Mouse (Mus musculus): ENCODE data around the gene Tex11.
"Not testable (repeated sequence)": the region's sequence is repeated elsewhere in the genome, so short reads cannot be mapped to it uniquely, and the experiment has no call there.

Gene Tex11

DNA sequence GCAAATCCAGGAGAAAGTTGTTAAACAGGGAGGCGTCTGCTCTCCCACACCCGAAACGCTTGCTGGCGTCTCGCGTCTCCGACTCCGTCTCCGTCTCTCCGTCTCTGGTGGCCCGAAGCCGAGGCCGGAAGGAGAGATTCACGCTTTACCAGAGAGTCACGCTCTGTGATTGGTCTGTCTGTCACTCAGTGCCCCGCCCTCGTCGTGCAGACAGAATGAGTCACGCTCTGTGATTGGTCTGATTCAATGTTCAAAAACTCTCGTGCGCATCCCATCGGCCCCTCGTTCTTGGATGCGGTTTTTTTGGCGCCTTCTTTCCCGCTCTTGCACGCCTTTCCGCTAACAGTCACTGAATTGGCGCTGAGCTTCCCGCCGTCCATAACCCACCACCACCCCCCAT lies at the start of gene Tex11:
TSS of gene Tex11 (minus strand) at position 127 of the 400 bp plus-strand sequence.
- DNase-seq: no peak

DNA sequence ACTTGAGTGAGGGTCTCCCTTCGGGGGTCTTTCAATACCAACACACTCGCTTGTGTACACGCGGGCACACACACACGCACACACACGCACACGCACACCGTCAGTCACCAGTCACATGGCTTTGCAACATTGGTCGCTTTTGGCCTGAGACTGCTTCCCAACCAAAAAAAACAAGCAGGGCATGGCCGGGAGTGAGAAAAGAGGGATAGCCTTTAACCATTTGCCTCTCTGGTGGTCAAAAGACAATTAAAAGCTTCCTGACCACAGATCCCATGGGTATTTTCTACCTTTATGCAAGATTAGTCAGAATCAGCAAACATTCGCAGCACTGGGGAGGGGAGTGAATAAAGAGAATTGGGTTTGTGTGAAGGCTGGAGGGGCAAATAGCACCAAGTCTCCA lies 26.5 kb upstream of the Tex11 start, which contains the start of gene Slc7a3:
TSS of gene Slc7a3 (minus strand) at position 101 of the 400 bp plus-strand sequence.
- DNase-seq: no peak

DNA sequence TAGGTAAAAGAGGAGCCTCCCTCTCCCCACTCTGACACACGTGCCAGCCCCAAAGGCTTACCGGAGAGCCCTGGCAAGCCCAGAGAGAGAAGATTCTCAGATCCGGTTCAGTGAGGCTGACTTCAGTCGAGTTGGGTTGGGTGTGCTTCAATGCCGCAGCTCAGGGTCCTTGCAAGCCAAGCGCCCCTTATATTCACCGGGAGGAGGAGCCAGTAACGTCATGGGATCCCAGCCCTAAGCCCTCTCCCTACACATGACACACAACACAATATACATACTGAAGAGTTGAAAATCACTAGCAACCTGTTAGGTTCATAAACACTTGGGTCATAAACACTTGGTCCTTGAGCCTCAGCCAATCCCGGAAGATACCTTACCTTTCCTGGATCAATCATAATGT lies 25.7 kb upstream of the Tex11 start:
- DNase-seq: not testable (repeated sequence)

DNA sequence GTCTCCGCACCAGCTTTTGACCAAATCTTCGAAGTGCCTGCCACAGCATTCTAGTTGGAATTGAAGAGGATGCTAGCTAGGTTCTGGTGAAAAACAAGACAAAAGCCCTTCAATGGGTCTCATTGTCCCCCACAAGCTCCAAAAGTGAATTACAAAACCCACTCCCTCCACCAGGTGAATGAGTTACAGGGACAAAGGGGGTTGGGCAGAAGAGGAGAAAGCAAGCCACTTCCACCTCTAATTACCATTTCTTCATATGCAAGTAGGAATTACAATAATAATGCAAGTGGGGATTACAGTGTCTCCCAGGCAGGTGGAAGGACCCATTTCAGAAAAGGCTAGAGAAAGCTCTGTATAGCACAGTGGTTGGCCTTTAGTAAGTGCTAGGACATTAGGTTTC lies 24.7 kb upstream of the Tex11 start:
- no peak for DNase-seq

DNA sequence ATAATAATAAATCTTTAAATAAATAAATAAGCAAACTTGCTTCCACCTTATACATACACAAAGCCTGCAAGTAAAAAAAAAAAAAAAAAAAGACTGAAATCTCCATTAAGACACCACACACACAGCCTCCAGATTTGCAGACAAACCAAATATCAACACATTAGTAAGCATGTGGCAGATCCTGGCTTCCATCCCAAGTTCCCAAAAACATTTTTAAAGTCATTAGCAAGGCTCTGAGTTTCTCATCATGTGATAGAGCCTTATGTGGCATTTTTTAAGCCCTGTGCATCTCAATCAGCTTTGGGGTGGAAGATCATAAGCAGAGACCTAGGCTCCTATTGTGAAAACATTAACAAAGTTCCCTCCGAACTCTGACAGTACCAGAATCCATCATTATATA lies 5.8 kb upstream of the Tex11 start:
- no peak for DNase-seq

DNA sequence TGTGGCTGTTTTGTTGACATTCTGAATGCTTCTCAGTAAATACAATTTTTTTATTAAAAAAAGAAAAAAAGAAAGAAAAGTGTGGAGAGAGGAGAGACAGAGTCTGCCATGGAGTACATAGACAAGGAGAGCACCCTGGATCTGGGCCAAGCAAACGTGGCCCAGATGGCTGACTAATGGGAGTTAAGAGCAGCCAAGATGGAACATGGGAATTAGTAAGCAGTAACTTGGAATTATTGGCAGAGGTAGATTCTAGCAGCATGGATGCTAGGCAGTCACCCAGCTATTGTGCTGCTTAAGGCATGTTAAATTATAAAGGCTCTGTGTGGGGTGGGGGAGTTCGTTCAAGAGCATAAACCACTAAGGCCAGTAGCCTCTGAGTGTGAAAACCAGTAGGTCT lies 4.0 kb upstream of the Tex11 start:
- DNase-seq: no peak

DNA sequence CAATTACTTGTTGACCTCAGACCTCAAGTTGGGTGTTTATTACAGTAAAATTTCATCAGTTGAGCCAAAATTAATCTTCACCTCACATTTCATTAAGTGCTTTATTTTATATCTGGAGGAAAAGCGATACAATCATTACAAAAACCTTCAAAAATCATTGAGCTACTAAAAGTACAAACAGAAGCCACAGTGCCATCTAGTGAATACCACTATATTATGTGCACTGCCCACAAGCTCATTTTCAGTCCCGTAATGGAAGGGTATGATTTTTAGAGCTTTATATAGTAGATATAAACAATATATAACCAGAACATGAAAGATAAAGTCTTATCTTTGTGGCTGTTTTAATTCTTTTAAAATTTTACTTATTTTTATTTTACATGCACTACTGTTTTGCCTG lies 115.8 kb downstream of the Tex11 start:
- DNase-seq: no peak

DNA sequence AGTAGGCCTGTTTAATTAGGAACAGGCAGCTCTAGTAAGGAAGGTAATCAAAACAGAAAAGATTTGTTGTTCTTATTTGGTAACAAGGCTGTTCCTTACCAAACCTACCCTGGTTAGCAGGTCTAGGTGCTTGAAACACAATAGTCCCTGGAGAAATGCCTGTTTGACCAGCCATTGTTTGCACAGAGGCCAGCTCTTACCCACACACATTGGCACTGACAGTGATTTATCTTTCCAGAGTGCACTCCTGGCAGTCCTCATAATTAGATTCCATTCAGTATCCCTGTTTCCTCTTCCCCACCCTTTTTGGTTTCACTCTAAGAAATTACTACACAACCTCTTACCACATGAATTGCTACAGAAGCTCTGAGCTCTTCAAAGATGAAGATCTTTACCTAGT lies 220.3 kb downstream of the Tex11 start:
- DNase-seq: no peak

DNA sequence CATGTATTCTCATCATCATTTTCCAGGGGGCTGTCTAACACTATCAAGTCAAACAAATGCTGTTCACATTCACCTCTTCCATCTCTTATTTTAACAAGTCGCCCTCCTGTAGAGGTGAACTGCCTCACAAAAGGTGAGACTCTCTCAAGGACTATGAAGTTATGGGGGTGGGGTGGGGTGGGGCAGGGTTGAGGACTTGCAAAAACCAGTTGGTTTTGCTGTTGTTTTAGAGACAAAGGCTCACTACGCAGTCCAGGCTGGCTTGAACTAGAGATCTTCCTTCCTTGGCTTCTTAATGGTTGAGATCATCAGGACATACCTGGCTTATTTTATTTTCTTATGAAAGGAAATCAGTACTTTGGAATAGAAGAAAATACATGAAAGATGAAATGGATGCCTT lies 226.7 kb downstream of the Tex11 start:
- no peak for DNase-seq

DNA sequence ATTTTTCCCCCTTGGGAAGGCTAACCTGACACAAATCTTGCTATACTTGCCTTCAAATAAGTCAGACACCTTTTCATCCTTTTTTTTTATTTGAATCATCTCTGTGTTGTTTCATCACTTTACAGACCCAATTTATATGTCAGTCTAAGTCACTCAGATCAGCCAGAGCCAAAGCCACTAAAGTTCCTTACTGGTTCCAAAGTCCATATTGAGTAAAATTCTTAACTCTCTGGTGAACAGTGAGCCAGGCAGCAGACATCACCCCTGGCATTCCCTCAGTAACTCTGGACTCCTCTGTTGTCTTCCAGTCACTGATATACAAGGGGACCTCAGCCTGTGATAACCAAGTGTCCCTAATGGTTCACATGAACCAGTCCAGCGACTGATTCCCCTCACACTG lies 233.9 kb downstream of the Tex11 start:
- no peak for DNase-seq

DNA sequence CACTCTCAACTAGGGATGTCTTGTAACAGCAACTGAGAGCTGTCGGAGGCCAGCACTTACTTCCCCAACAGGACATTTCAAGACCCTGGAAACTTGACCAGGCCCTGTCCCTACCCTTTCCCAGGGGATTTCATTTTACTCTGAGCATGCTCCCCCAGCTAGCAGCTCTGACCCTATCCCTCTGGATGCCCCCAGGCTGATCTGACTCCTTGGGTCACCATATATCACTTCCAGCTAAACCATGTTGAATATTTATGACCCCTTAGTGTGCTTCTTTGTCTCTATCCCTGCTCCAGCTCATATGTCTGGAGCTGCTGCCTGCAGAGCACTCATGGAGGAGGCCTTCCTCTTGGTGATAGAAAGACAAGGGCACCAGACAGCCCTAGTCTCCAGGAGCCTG lies 238.3 kb downstream of the Tex11 start:
- no peak for DNase-seq

DNA sequence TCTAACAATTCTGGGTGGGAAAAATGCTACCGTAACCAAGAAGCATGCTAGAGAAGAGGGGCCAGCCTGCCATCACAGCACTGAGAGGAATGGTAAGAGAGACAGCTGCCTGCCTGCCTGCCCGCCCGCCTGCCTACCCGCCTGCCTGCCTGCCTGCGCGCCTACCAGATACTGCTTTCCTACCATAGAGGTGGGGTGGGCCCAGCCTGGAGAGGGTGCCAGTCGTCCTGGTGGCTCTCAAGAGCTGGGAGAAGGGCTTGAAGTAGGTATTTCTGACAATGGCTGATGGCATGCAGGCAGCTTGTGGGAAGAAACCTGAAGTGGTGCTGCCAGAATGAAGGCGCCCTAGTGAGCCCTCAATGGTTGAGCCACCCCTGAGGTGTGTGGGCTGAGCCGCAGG lies 240.8 kb downstream of the Tex11 start:
- no peak for DNase-seq

DNA sequence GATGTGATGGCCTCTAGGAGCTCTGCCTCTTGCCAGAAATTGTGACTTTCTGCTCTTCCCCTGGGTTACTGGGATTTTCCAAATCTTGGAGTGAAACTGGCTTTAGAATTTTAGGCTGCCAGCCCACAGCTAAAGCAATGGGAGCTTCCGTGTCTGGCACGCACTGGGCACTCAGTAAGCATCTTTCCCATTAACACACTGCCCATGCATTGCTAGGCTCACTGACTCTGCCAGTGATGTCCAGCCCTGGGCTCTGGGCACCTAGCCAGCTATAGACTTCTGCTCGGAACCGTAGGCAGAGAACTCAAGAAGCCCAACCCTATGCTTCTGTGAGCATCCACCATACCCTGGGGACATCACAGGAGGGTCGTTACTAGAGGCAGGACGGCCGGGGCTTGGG lies 243.7 kb downstream of the Tex11 start:
- DNase-seq: no peak

DNA sequence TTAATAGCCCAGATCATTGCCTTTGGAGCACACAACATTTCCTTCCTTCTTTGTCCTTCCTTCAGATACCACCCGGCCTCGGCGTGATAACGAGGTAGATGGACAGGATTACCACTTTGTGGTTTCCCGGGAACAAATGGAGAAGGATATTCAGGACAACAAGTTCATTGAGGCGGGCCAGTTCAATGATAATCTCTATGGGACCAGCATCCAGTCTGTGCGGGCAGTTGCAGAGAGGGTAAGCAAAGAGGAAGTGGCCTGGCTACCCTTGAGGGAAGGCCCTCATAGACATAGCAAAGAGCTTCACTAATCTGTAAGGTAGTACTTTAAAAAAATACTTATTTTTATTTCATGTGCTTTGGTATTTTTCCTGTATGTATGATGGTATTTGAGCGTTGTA lies 245.3 kb downstream of the Tex11 start:
- no peak for DNase-seq

DNA sequence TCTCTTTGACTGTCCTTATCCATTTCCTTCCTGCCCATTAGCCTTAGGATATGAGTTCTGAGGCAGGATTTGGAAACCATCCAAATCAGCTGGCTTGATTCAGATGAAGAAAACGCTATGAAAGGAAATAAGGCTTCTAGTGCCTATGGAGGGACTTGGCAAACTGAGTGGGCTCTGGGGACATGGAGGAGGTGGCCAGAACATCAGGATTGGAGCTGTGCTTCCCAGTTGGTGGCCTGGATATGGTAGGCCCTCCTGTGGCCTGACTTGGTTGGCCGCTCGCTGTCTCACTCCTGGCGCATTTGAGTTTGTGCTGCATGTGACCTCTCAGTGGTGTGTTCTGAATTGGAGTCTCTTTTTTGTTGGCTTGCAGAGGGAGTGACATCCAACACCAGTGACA lies 248.3 kb downstream of the Tex11 start:
- DNase-seq: no peak

DNA sequence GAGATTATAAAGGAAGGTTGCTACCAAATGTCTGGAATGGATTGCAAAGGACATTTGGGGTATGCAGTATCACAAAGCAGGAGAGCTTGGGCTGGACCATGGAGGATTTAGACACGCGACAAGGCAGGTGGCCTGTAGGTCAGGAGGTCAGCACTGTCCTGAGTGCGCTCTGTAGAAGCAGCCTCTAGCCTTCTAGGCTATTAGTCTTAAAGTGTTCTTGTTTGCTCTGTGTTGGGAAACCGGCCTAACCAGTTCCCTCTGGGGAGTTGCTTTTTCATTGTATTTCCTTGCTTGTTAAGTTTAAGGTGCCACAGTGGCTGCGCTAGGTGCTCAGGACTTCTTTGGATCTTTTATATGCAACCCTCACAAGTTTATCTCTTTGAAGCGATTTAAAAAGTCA lies 257.4 kb downstream of the Tex11 start:
- DNase-seq: no peak

DNA sequence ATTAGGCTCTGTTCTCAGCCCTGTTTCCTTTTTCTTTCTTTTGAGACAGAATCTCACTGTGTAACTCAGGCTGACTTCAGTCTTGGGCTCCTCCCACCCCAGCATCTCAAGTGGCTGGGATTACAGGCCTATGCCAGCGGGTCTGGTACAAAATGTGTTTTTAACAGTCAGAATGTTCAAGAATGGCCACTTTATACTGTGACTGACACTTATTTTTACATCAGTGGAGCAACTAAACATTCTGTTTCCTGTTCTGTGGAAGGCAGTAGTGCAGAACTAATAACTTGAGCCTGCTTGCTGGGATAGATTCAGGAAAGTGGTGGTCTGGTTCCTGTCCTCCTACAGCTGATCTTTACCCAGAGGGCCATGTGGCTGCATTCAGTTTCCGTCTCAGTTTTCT lies 258.8 kb downstream of the Tex11 start:
- DNase-seq: no peak

DNA sequence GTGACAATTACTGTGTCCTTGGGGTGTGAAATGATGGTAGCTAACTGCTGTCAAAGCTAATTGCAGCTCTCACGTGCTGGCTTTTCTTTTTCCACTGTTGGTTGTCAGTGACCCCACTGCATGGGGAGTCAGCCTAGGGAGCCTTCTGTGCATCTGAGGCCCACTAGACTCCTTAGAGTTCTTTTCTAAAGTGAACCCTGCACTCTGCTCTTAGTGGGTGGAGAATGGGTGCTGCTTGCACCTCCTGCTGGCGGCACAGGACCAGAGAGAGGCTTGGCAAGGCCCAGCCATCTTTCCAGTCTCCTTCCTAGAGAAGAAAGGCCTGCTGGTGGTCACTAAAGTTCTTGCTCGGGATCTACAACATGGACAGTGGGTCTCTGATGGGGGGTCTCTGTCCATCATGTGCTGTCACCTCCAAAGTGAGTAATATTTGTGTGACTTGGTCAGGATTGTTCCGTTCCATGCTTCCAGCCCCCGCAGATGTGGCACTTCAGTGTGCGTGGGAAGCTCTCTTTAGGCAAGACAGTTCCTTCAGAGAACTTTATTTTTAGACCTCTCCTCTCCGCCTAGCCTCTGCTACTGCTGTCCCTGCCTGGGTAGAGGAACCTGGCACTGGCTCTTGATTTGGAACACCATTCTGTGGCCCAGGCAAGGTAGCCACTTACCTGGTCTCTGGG lies 261.5 kb downstream of the Tex11 start:
- no peak for DNase-seq

DNA sequence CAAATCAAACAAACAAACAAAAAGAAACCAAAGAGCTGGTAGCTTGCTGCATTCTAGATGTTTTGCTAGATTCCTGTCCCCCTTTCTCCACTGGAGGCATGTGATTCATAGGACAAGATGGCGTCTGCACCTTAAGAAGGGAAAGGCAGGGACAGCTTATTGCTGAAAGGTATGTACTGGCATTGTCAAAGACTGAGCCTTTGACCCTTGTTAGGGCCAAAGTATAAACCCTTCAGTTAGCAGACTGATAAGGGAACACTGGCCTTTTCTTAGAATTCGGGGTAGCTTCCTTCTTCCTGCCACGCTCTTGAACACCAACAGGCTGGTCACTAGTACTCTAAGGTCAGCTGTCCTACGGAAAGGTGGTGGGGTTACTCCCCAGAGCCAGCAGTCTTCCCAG lies 262.1 kb downstream of the Tex11 start:
- no peak for DNase-seq

DNA sequence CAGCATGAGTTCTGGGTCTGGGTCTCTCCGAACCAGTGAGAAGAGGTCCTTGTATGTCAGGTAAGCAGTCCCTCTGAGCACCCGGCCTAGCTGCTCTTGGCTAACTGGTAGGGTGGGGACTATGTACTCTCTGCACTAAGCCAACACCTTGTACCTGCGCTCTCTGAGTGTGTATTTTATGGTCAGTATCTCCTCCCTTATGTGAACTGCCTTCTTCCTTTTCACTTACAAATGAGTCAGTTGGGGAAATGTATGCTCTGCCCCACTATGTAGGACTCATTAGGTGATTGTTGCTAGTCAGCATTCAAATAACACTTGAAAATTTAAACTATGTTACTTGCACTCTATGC lies 262.8 kb downstream of the Tex11 start:
- no peak for DNase-seq

DNA sequence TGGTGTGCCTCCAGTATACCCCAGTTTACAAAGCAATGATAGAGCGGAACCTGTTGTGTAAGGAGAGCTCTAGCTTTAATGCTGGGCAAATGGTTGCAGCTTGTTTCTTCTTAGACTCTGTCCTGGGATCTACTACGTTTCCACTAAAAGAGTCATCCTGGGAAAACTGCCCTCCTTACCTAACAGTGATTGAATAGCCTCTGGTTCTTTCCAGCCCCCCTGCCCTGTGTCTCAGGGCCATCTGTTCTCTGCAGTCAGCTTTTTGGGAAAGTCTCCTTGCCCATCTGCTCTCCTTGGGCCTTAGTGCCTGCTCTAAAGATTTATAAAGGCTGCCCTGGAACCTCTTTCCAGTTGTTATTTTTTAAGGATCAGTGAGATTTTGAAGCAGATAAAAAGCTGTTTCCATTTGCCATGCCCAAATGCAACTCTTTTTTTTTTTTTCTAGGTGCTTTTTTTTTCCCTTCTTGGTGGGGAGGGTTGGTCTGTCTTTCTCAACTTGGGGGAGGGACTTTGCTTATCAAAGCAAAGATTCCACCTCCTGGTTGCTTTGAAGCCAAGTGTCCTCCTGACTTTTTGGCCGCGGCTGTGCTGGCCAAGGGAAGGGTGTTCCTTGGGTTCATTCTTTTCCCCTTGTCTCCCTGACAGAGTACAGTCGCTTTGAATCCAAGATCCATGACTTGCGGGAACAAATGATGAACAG lies 263.3 kb downstream of the Tex11 start:
- DNase-seq: no peak

DNA sequence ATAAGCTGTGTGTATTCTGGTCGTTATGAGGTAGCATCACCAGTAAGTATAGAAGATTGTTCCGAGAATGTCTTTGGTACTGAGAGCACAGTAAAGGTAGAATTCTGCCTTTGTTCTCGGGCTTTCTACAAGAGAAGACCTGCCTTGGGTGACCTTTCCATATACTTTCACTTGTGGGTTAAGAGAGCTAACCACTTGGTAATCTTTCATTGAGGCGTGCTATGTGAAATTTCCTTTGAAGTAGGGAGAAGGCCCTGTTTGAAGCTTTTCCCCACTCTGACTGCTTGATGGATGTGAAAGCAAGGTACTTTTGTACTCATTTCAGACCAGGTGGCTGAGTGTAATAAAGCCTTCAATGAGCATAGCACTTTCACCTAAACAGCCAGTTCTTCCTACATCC lies 270.1 kb downstream of the Tex11 start:
- no peak for DNase-seq
